Mouse (Mus musculus) gastrocnemius, postnatal 10 days (tissue): ENCODE measurements at regions not wholly inside any gene's neighbourhood (a gene's known extent, or its start where the extent isn't known, plus 50 kb on each side); places are given as distances from the start of the nearest gene placed in this dataset.

Source experiments
- DNase-seq: peaks from one replicate; pipeline ENCODE4 v3.0.0; 2021; ENCODE audit warnings: mixed read lengths

- DNase-seq = no peak
Measured at GRCm38 (mm10) chr6:100096393-100097125, 190.7 kb downstream of the Rybp start.

- DNase-seq = no peak
Measured at GRCm38 (mm10) chr6:100094653-100095217, 192.6 kb downstream of the Rybp start.

GRCm38 (mm10) chr6:100092870-100093269, 194.4 kb downstream of the Rybp start:
- no peak for DNase-seq

- DNase-seq = no peak
Measured at GRCm38 (mm10) chr6:100091815-100092214, 195.5 kb downstream of the Rybp start.

- DNase-seq = no peak
Measured at GRCm38 (mm10) chr6:100088576-100088975, 198.7 kb downstream of the Rybp start.

- DNase-seq = no peak
Measured at GRCm38 (mm10) chr6:100086807-100087206, 200.5 kb downstream of the Rybp start.

GRCm38 (mm10) chr6:100085981-100086380, 201.3 kb downstream of the Rybp start:
- no peak for DNase-seq

- no peak for DNase-seq
Measured at GRCm38 (mm10) chr6:100083868-100084477, 203.3 kb downstream of the Rybp start.

GRCm38 (mm10) chr6:100083127-100083526, 204.2 kb downstream of the Rybp start:
- no peak for DNase-seq

GRCm38 (mm10) chr6:100074672-100075335, 212.5 kb downstream of the Rybp start:
- DNase-seq = peak; percentile 38

GRCm38 (mm10) chr6:100072261-100072968, 214.9 kb downstream of the Rybp start:
- DNase-seq = no peak

- no peak for DNase-seq
Measured at GRCm38 (mm10) chr6:100069151-100069550, 218.1 kb downstream of the Rybp start.

GRCm38 (mm10) chr6:100067273-100067672, 220.0 kb downstream of the Rybp start:
- no peak for DNase-seq

GRCm38 (mm10) chr6:100065586-100065985, 221.7 kb downstream of the Rybp start:
- DNase-seq = no peak

- no peak for DNase-seq
Measured at GRCm38 (mm10) chr6:100062961-100063360, 224.3 kb downstream of the Rybp start.

- DNase-seq = peak; percentile 77
Measured at GRCm38 (mm10) chr6:100059803-100060202, 227.5 kb downstream of the Rybp start.

- no peak for DNase-seq
Measured at GRCm38 (mm10) chr6:100055980-100056379, 231.3 kb downstream of the Rybp start.

GRCm38 (mm10) chr6:100052955-100053795, 234.1 kb downstream of the Rybp start:
- DNase-seq = no peak

GRCm38 (mm10) chr6:100052406-100052805, 234.9 kb downstream of the Rybp start:
- no peak for DNase-seq

GRCm38 (mm10) chr6:100049036-100049435, 238.2 kb downstream of the Rybp start:
- DNase-seq = no peak

- no peak for DNase-seq
Measured at GRCm38 (mm10) chr6:100046186-100046990, 240.9 kb downstream of the Rybp start.
